Mouse (Mus musculus) bone marrow, adult 2 months (tissue): ENCODE results near the gene Il2rb.

ENCODE experiments used
- CTCF ChIP-seq: fragments of 200-500 bp; IDR thresholded peaks from 2 replicates; pipeline ENCODE4 v1.5.1; 2011; ENCODE audit warnings: low read length, control low read depth; ENCODE audit not compliant: control insufficient read depth, insufficient read depth
- POLR2A ChIP-seq: fragments of 200-500 bp; IDR thresholded peaks from 2 replicates; pipeline ENCODE4 v1.6.1; 2011; ENCODE audit warnings: low read depth, mild to moderate bottlenecking, control low read depth, low read length, borderline replicate concordance; ENCODE audit not compliant: control insufficient read depth

- TF ChIP-seq POLR2A (no peak), CTCF (no peak)
These were observed 36.3 kb upstream of the Il2rb start for GRCm38 (mm10) chr15:78531451-78531720.
